Mouse (Mus musculus) hindbrain, embryonic 16.5 days (tissue): Measurements from ENCODE around the gene Fam227b. TPM values are rescaled to one million over a fixed set of nuclear protein-coding genes. Genes with fewer than 3 reads are reported as not detected.

Experiments
- ATAC-seq: fragments of 200-750 bp; cut with Nextera tagmentation; 2 replicates; pipeline ENCODE4 v1.8.0; 2017; ENCODE audit warnings: moderate TSS enrichment, moderate library complexity
- H3K27ac ChIP-seq: fragments of 300-500 bp; sonication (generic); 2 replicates; pipeline ENCODE4 v1.5.1; 2014; ENCODE audit warnings: low read depth, mild to moderate bottlenecking, control low read depth, low read length, moderate library complexity
- H3K27me3 ChIP-seq: fragments of 300-500 bp; sonication (generic); replicated peaks from 2 replicates; pipeline ENCODE4 v1.6.1; 2014; ENCODE audit warnings: low read length; ENCODE audit not compliant: control insufficient read depth, insufficient read depth
- H3K36me3 ChIP-seq: fragments of 300-500 bp; sonication (generic); 2 replicates; pipeline ENCODE4 v1.6.1; 2014; ENCODE audit warnings: mild to moderate bottlenecking, low read length, moderate library complexity, mixed read lengths; ENCODE audit not compliant: control insufficient read depth, insufficient read depth
- H3K4me1 ChIP-seq: fragments of 300-500 bp; sonication (generic); 2 replicates; pipeline ENCODE4 v1.6.1; 2014; ENCODE audit warnings: low read depth, low read length; ENCODE audit not compliant: control insufficient read depth, insufficient read depth
- H3K4me2 ChIP-seq: fragments of 300-500 bp; sonication (generic); 2 replicates; pipeline ENCODE4 v1.6.1; 2014; ENCODE audit warnings: mild to moderate bottlenecking, low read length, control low read depth, moderate library complexity
- H3K4me3 ChIP-seq: fragments of 300-500 bp; sonication (generic); 2 replicates; pipeline ENCODE4 v1.5.1; 2014; ENCODE audit warnings: mild to moderate bottlenecking, low read length, control low read depth, moderate library complexity
- H3K9ac ChIP-seq: fragments of 300-500 bp; sonication (generic); 2 replicates; pipeline ENCODE4 v1.6.1; 2014; ENCODE audit warnings: low read depth, mild to moderate bottlenecking, control low read depth, low read length, moderate library complexity
- H3K9me3 ChIP-seq: fragments of 300-500 bp; sonication (generic); 2 replicates; pipeline ENCODE4 v1.6.1; 2014; ENCODE audit warnings: mild to moderate bottlenecking, low read length, moderate library complexity; ENCODE audit not compliant: control insufficient read depth
- WGBS: fragments of 180-500 bp; shearing (Covaris S2); extraction: QIAGEN DNeasy Blood & Tissue Kit; methylation state at CpG from one replicate; pipeline ENCODE4 v1.1.7; 2014; 5-methylcytosine and 5-hydroxymethylcytosine counted together
- polyA plus RNA-seq: library from polyadenylated mRNA; unstranded; fragments of >200 nt; fragmentation: Nextera tagmentation; extraction: Ambion mirVana; gene quantifications from 2 replicates; pipeline ENCODE4 v1.2.1, GENCODE M21; 2015

Fam227b gene
- not detected in 2 replicates for polyA plus RNA-seq

DNA sequence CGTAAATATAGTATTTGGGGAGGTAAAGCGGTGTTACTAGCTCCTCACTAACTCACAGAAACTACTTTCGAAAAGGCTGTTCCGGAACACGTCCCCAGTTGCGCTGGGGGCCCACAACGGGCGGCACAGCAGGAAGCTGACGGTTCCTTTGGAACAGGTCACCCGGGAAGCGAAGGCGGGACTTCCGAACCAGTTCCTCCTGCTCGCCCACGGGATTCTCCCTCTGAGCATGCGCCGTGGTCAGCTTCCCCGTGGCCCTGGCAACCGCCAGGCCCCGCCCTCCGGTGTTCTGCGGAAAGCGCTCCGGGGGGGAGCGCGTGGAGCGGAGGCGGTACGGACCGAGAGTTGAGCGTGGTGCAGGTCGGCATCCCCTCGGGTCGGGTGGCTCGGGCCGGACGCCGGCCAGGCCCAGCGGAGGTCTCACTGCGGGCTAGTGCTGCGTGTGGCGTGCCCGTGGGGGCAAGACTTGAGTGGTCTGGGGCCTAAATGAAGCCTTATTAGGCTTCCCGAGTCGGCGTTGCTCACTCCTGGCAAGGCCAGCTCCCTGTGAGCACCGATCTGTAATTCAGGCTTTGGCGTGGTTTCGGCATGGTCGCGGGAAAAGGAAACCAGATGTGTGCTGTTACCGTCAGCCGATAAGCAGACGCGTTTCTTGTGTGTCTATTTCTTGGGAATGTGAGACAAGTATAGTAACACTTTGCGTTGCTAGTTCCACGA lies at the start of gene Fam227b, which contains the start of gene Dtwd1:
Gene Fam227b (minus strand): TSS at position 150 of the 717 bp plus-strand sequence.
Gene Dtwd1 (plus strand): TSS at position 287 of the 717 bp plus-strand sequence.
- Histone ChIP-seq H3K27ac (peak within 1 kb of the TSS; percentile 89), H3K4me1 (no peaks in the 10 kb centered on the region; the same call in 1 of the 2 replicates), H3K36me3 (0 out of 2 replicates have a peak, but pooled peaks cover 3% of the 10 kb centered on the region), H3K27me3 (no peaks in the 10 kb centered on the region), H3K9ac (peak within 1 kb of the TSS; percentile 93), H3K9me3 (no peaks in the 10 kb centered on the region), H3K4me3 (peak within 1 kb of the TSS; percentile 76), H3K4me2 (peak within 1 kb of the TSS; percentile 60)
- ATAC-seq = peak; percentile 100
- under 1% methylated on average over 56 of the region's 57 CpGs for WGBS

DNA sequence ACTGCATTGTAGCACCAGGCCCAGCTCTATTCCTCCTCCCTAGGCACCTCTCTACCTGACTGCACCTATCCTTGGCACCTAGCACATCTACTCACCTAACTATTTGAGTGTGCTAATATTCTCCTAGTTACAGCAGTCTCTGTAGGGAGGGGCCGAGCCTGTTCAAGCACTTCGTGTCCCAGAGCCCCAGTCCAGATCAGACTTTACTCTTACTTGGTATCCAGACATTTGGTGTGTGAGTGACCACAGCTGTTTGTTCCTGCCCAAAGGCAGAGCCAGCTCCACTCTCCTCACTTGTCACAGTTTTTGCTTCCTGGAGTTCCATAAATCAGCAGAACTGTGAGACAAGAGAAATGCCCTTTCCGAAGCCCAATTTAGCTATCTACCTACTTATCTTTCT lies 47.2 kb upstream of the Fam227b start:
- Histone ChIP-seq H3K9me3 (no peaks in the 10 kb centered on the region), H3K9ac (no peak overlapping the region), H3K36me3 (no peaks in the 10 kb centered on the region), H3K27me3 (no peaks in the 10 kb centered on the region), H3K4me3 (no peak overlapping the region), H3K4me1 (no peaks in the 10 kb centered on the region), H3K4me2 (no peak overlapping the region), H3K27ac (no peak overlapping the region)
- WGBS = 91% methylated on average over 3 of the region's 3 CpGs
- no peak for ATAC-seq

DNA sequence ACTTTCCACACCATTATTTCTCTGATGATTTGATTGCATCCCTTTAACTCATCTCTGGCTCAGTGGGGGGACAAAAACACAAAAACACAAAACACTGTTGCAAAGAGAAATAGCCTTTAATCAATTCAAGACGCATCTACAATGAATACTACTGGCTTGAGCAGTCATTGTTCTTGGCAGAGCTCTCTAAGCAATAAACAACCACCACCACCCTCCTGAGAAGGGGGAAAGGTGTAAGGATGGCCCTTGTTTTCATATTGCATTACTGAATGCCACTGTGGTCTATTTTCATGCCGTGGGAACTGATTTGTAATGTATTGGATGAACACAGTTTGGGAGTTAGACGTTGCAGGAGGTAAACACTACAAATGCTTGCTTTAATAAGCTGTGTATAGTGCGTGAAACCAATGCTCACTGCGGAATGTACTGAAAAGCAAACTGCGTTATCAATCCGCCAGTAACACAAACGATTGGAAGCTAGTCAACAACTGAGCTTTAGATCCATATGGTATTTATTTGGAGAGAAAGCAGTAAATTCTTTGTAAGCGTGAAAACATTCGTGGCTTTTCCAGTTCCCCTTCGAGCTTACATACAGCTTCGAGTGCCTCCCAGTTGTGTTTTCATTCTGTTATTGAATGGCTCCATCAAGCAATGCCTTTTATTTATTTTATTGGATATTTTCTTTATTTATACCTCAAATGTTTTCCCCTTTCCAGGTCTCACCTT lies 44.0 kb upstream of the Fam227b start:
- Histone ChIP-seq H3K4me1 (no peaks in the 10 kb centered on the region), H3K9me3 (no peaks in the 10 kb centered on the region), H3K4me2 (no peak overlapping the region), H3K9ac (no peak overlapping the region), H3K27me3 (no peaks in the 10 kb centered on the region), H3K36me3 (no peaks in the 10 kb centered on the region), H3K27ac (no peak overlapping the region), H3K4me3 (no peak overlapping the region)
- no peak for ATAC-seq
- WGBS = 68% methylated on average over 12 of the region's 12 CpGs

DNA sequence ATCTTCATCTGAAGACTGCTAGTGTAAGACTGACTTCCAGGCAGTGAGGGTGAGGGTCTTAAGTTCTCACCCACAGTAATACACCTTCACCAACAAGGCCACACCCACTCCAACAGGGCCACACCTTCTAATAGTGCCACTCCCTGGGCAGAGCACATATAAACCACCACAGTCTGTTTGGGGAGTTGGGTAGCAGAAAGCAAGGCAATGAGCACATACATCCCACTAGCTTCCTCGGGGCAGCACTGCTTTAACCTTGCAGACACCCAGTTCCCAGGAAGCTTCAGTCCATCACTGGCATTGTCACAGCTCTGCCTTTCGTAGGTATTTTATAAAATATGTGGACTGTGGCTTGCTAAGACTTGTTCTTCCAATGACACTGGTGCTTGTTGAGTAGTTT lies 40.3 kb upstream of the Fam227b start:
- Histone ChIP-seq H3K4me2 (no peak overlapping the region), H3K27me3 (no peaks in the 10 kb centered on the region), H3K9me3 (no peaks in the 10 kb centered on the region), H3K4me1 (no peaks in the 10 kb centered on the region), H3K9ac (no peak overlapping the region), H3K36me3 (no peaks in the 10 kb centered on the region), H3K27ac (no peak overlapping the region), H3K4me3 (no peak overlapping the region)
- WGBS = 91% methylated on average over 2 of the region's 2 CpGs
- ATAC-seq = no peak

DNA sequence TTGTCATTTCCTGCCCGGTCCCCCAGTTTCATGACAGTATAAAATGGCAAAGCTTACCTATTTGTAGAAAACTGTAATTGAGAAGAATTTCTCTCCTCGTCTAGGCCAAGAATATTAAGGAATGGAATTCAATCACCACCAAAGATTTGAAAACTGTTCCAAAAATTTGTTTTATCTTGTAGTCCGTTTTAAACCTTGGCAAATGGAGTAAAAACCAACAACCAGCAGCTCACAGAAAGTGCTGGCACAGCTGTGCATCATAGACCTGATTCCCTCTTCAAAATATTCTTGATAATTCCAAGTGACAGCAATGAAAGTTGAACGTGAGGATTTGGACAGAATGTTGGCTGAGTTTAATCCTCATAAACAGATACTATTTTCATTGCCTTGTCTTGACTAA lies 39.5 kb upstream of the Fam227b start:
- Histone ChIP-seq H3K36me3 (no peaks in the 10 kb centered on the region), H3K9ac (no peak overlapping the region), H3K4me2 (no peak overlapping the region), H3K9me3 (no peaks in the 10 kb centered on the region), H3K4me1 (no peaks in the 10 kb centered on the region), H3K4me3 (no peak overlapping the region), H3K27me3 (no peaks in the 10 kb centered on the region), H3K27ac (no peak overlapping the region)
- no peak for ATAC-seq
- WGBS = 81% methylated on average over 4 of the region's 4 CpGs

DNA sequence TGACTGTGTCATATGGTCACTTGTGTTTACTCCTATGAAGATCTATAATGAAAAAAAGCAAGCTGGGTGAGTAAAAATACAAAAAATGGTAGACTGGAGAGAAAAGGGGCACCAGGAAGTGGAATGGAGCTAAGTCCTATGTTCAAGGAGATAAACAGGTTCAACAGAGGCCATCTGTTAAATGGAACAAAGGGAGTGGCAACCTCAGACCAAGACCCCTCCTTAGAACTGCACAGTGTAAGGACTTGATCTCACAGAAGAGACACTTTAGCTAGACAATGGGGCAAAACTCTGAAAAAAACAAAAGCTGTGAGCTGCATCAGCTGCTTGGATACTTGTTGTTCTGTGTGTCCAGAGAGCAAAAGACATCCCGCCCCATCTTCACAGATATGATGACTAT lies 19.6 kb upstream of the Fam227b start:
- Histone ChIP-seq H3K4me1 (no peaks in the 10 kb centered on the region), H3K27me3 (no peaks in the 10 kb centered on the region), H3K9ac (no peak overlapping the region), H3K36me3 (no peaks in the 10 kb centered on the region), H3K9me3 (no peaks in the 10 kb centered on the region), H3K4me2 (no peak overlapping the region), H3K27ac (no peak overlapping the region), H3K4me3 (no peak overlapping the region)
- ATAC-seq = no peak
- WGBS = 93% methylated on average over 1 of the region's 1 CpGs

DNA sequence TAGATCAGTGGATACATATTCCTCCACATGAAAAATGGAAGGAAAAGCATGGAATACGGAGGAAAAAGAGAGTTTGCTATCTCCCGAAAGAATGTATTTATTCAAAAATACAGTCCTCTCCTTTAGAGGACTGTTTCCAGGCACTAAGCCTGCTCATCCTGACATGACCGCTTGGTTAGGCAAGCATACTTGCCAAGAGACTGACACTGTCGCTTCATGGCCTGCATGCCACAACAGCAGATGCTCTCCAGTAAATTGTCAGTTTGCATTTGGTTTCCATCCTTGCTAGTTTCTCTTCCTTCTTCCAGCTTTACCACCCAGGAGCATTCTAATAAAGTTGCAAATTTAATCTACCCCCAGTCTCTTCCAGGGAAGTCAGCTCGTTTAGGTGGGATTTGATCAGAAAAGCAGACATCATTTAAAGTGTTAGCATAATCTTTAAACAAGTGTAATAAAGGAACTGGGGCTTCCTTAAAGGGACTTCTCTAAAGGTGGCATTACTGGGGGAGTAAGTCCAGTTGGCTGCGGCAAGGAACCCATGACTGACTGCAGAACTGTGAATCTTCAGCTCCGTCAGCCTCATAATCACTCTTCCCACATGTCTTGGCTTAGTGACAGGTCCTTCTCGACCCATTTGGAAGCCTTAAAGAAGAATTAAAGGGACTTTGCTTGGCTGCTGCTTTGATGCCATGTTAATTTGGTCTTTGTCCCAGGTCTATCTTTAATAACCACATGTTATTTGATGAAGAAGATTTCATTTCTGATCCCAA lies 15.2 kb upstream of the Fam227b start:
- no peak for ATAC-seq
- Histone ChIP-seq H3K27ac (no peak overlapping the region), H3K9ac (no peak overlapping the region), H3K4me3 (no peak overlapping the region), H3K9me3 (no peaks in the 10 kb centered on the region), H3K4me2 (no peak overlapping the region), H3K4me1 (no peaks in the 10 kb centered on the region), H3K27me3 (no peaks in the 10 kb centered on the region), H3K36me3 (peaks cover 8% of the 10 kb centered on the region)
- 83% methylated on average over 8 of the region's 8 CpGs for WGBS

DNA sequence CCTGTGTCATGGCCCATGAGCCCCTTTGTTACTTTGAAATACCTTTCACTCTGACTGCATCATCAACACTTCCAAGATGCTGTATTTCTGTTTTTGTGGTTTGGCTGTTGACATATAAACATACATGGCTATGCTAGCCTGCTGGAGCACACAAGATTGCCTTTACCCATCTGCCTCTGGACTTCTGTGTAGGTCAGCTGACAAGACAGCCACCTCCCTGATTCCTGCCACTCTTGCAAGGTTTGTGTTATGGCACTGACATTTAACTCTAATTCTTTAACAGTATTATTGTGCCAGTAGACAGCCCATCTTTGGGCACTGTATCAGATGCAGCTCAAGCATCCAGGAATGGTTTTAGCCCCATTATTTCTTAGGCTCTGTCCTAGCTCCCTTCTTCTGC lies 14.5 kb upstream of the Fam227b start:
- Histone ChIP-seq H3K4me1 (no peaks in the 10 kb centered on the region), H3K4me2 (no peak overlapping the region), H3K27me3 (no peaks in the 10 kb centered on the region), H3K9ac (no peak overlapping the region), H3K4me3 (no peak overlapping the region), H3K36me3 (peaks cover 8% of the 10 kb centered on the region), H3K27ac (no peak overlapping the region), H3K9me3 (no peaks in the 10 kb centered on the region)
- ATAC-seq = no peak
